Mouse (Mus musculus) MEL (cell line): ENCODE data around the gene Lpar3.

Source experiments
- CTCF ChIP-seq, 3 experiments: IDR thresholded peaks in 2 of 3; conservative IDR thresholded peaks in 1 of 3; 2 replicates each; pipeline ENCODE4 v1.5.1; 2011 to 2012; ENCODE audit warnings: low read length in 3 of 3, low read depth in 2 of 3, mild to moderate bottlenecking in 2 of 3, improper control_type of control experiment in 1 of 3, inconsistent platforms in 1 of 3, mixed read lengths in 1 of 3, moderate library complexity in 1 of 3; ENCODE audit not compliant: control insufficient read depth in 1 of 3, insufficient read depth in 1 of 3, poor library complexity in 1 of 3, severe bottlenecking in 1 of 3
- E2F4 ChIP-seq: IDR thresholded peaks from 2 replicates; pipeline ENCODE4 v1.6.1; 2011; ENCODE audit warnings: low read depth, low read length, improper control_type of control experiment, borderline replicate concordance
- ELF1 ChIP-seq: IDR thresholded peaks from 2 replicates; pipeline ENCODE4 v1.6.1; 2014; ENCODE audit warnings: low read depth, mild to moderate bottlenecking, inconsistent platforms, low read length, improper control_type of control experiment, moderate library complexity
- EP300 ChIP-seq, 2 experiments: IDR thresholded peaks; 2 replicates each; pipeline ENCODE4 v1.6.1; 2011; ENCODE audit warnings: improper control_type of control experiment in 2 of 2, low read length in 2 of 2, low read depth in 1 of 2, mild to moderate bottlenecking in 1 of 2
- ETS1 ChIP-seq: IDR thresholded peaks from 2 replicates; pipeline ENCODE4 v1.6.1; 2012; ENCODE audit warnings: low read depth, mild to moderate bottlenecking, inconsistent platforms, low read length, improper control_type of control experiment, moderate library complexity
- GABPA ChIP-seq: IDR thresholded peaks from 2 replicates; pipeline ENCODE4 v1.6.1; 2012; ENCODE audit warnings: low read depth, mild to moderate bottlenecking, inconsistent platforms, low read length, improper control_type of control experiment, moderate library complexity
- GATA1 ChIP-seq: IDR thresholded peaks from 2 replicates; pipeline ENCODE4 v1.6.1; 2011; ENCODE audit warnings: low read depth, low read length, improper control_type of control experiment
- JUND ChIP-seq: IDR thresholded peaks from 2 replicates; pipeline ENCODE4 v1.6.1; 2011; ENCODE audit warnings: low read depth, mild to moderate bottlenecking, improper control_type of control experiment, low read length
- NRF1 ChIP-seq: IDR thresholded peaks from 2 replicates; pipeline ENCODE4 v1.6.1; 2014; ENCODE audit warnings: low read depth, mild to moderate bottlenecking, inconsistent platforms, low read length, improper control_type of control experiment, moderate library complexity; ENCODE audit not compliant: poor library complexity, insufficient read depth, severe bottlenecking
- POLR2A ChIP-seq, 2 experiments: IDR thresholded peaks; 2 replicates each; pipeline ENCODE4 v1.6.1; 2011 to 2012; ENCODE audit warnings: low read length in 2 of 2, mild to moderate bottlenecking in 2 of 2, control low read depth in 1 of 2, improper control_type of control experiment in 1 of 2, low read depth in 1 of 2, moderate library complexity in 1 of 2; ENCODE audit not compliant: control insufficient read depth in 1 of 2, insufficient read depth in 1 of 2, poor library complexity in 1 of 2
- TCF12 ChIP-seq: IDR thresholded peaks from 2 replicates; pipeline ENCODE4 v1.6.1; 2014; ENCODE audit warnings: low read depth, mild to moderate bottlenecking, inconsistent platforms, low read length, improper control_type of control experiment, moderate library complexity
- ZC3H11A ChIP-seq: IDR thresholded peaks from 2 replicates; pipeline ENCODE4 v1.6.1; 2012; ENCODE audit warnings: low read depth, mild to moderate bottlenecking, inconsistent platforms, low read length, improper control_type of control experiment
- ZNF384 ChIP-seq: IDR thresholded peaks from 2 replicates; pipeline ENCODE4 v1.6.1; 2012; ENCODE audit warnings: low read depth, mild to moderate bottlenecking, inconsistent platforms, low read length, improper control_type of control experiment

GRCm38 (mm10) chr3:146319503-146319902 lies 98.7 kb downstream of the Lpar3 start:
- TF ChIP-seq TCF12, result no peak
- no peak for TF ChIP-seq EP300 (IDR thresholded peaks at IDR 0.05; ENCODE audit: low read depth in 1 of 2, low read length in 2 of 2)
- no peak for TF ChIP-seq JUND
- no peak for TF ChIP-seq GATA1
- no peak for TF ChIP-seq CTCF (IDR thresholded peaks at IDR 0.05 in 2 of 3, conservative IDR thresholded peaks at IDR 0.05 in 1 of 3; ENCODE audit: control insufficient read depth in 1 of 3, insufficient read depth in 1 of 3, low read depth in 2 of 3, low read length in 3 of 3, poor library complexity in 1 of 3, severe bottlenecking in 1 of 3)
- TF ChIP-seq ETS1, result no peak
- no peak for TF ChIP-seq NRF1
- TF ChIP-seq ELF1, result no peak
- TF ChIP-seq E2F4, result no peak
- no peak for TF ChIP-seq ZC3H11A
- no peak for TF ChIP-seq ZNF384
- TF ChIP-seq GABPA, result no peak
- no peak for TF ChIP-seq POLR2A (IDR thresholded peaks at IDR 0.05; ENCODE audit: control insufficient read depth in 1 of 2, insufficient read depth in 1 of 2, low read depth in 1 of 2, low read length in 2 of 2, poor library complexity in 1 of 2)
